Mouse (Mus musculus) E14TG2a.4 (cell line): Measurements from ENCODE around the gene Syt3.

Source experiments
- CTCF ChIP-seq: conservative IDR thresholded peaks from 2 replicates; pipeline ENCODE4 v1.5.1; 2014; ENCODE audit warnings: low read length
- POU5F1 ChIP-seq: IDR thresholded peaks from 2 replicates; pipeline ENCODE4 v1.6.1; 2014; ENCODE audit warnings: low read length, borderline replicate concordance

- TF ChIP-seq CTCF (no peak), POU5F1 (no peak)
Measured at GRCm38 (mm10) chr7:44357531-44357930, 26.4 kb upstream of the Syt3 start.
